Mouse (Mus musculus): ENCODE measurements around the gene Prdm2. TPM values are rescaled to one million over a fixed set of nuclear protein-coding genes. Genes with fewer than 3 reads are reported as not detected.

Prdm2 gene
- total RNA-seq, 1 experiment from 2014 or later: 15.4 TPM

Other genes starting within 250 kb of the Prdm2 start
- gene Pdpn, start 86.6 kb upstream of the Prdm2 start, total RNA-seq (2017): not detected in 2 replicates
- not detected in 2 replicates for gene Lrrc38, start 136.8 kb upstream of the Prdm2 start, total RNA-seq (2017)
- gene Pramel1, start 181.4 kb upstream of the Prdm2 start, total RNA-seq (2017): not detected in 2 replicates
- 7.0 and 19.9 TPM in 2 replicates for gene Pramef8, start 199.4 kb upstream of the Prdm2 start, total RNA-seq (2017)
- gene Oog4, start 237.3 kb upstream of the Prdm2 start, total RNA-seq (2017): not detected in 2 replicates

Data from common myeloid progenitor, adult 5-6 weeks (primary cell).